Mouse (Mus musculus) hindbrain, embryonic 14.5 days (tissue): ENCODE measurements around the gene Rps15. TPM values are rescaled to one million over a fixed set of nuclear protein-coding genes. Genes with fewer than 3 reads are reported as not detected.
A peak's percentile ranks its signal among the peaks of the same experiment; 100 is the strongest.

ENCODE experiments used
- ATAC-seq: fragments of 200-750 bp; cut with Nextera tagmentation; 2 replicates; pipeline ENCODE4 v1.8.0; 2017; ENCODE audit warnings: moderate number of reproducible peaks, mild to moderate bottlenecking, moderate TSS enrichment, moderate library complexity; ENCODE audit not compliant: low FRiP score
- DNase-seq: peaks from one replicate; pipeline ENCODE4 v3.0.0-alpha.2; 2015; ENCODE audit warnings: low spot score
- H3K27ac ChIP-seq: fragments of 300-500 bp; sonication (generic); 2 replicates; pipeline ENCODE4 v1.5.1; 2014; ENCODE audit warnings: mild to moderate bottlenecking, moderate library complexity
- H3K27me3 ChIP-seq: fragments of 300-500 bp; sonication (generic); 2 replicates; pipeline ENCODE4 v1.6.1; 2014; ENCODE audit warnings: mild to moderate bottlenecking, low read length, mixed read lengths; ENCODE audit not compliant: control insufficient read depth, insufficient read depth
- H3K36me3 ChIP-seq: fragments of 300-500 bp; sonication (generic); replicated peaks from 2 replicates; pipeline ENCODE4 v1.6.1; 2014; ENCODE audit not compliant: control insufficient read depth, insufficient read depth
- H3K4me1 ChIP-seq: fragments of 300-500 bp; sonication (generic); replicated peaks from 2 replicates; pipeline ENCODE4 v1.6.1; 2014; ENCODE audit warnings: antibody characterized with exemption, low read length, mixed read lengths; ENCODE audit not compliant: control insufficient read depth, insufficient read depth
- H3K4me2 ChIP-seq: fragments of 300-500 bp; sonication (generic); replicated peaks from 2 replicates; pipeline ENCODE4 v1.6.1; 2014; ENCODE audit warnings: mild to moderate bottlenecking, moderate library complexity
- H3K4me3 ChIP-seq: fragments of 300-500 bp; sonication (generic); replicated peaks from 2 replicates; pipeline ENCODE4 v1.5.1; 2014; ENCODE audit warnings: mild to moderate bottlenecking, low read length
- H3K9ac ChIP-seq: fragments of 300-500 bp; sonication (generic); 2 replicates; pipeline ENCODE4 v1.6.1; 2014
- H3K9me3 ChIP-seq: fragments of 300-500 bp; sonication (generic); 2 replicates; pipeline ENCODE4 v1.6.1; 2016; ENCODE audit warnings: low read length; ENCODE audit not compliant: control insufficient read depth
- WGBS: fragments of 180-500 bp; shearing (Covaris S2); extraction: QIAGEN DNeasy Blood & Tissue Kit; methylation state at CpG from one replicate; pipeline ENCODE4 v1.1.7; 2014; 5-methylcytosine and 5-hydroxymethylcytosine counted together
- polyA plus RNA-seq: library from polyadenylated mRNA; unstranded; fragments of >200 nt; fragmentation: Nextera tagmentation; extraction: Ambion mirVana; gene quantifications from 2 replicates; pipeline ENCODE4 v1.2.1, GENCODE M21; 2014

The Rps15 gene
- polyA plus RNA-seq, 1 experiment from 2014 or later = 649 TPM

GRCm38 (mm10) chr10:80296824-80297223 is 4.6 kb downstream of the Rps15 start:
- H3K4me2 ChIP-seq = peak overlapping the region; percentile 95
- H3K4me1 ChIP-seq = peaks cover 56% of the 10 kb centered on the region
- H3K36me3 ChIP-seq = peaks cover 23% of the 10 kb centered on the region
- H3K9me3 ChIP-seq = no peaks in the 10 kb centered on the region
- DNase-seq (no peak), ATAC-seq (no peak)
- WGBS = 65% methylated on average over 5 of the region's 5 CpGs
- H3K27me3 ChIP-seq = no peaks in the 10 kb centered on the region
- peak overlapping the region; percentile 57 for H3K9ac ChIP-seq
- peak overlapping the region; percentile 93 for H3K27ac ChIP-seq
- H3K4me3 ChIP-seq = peak overlapping the region; percentile 42

GRCm38 (mm10) chr10:80297526-80298133 is 5.4 kb downstream of the Rps15 start:
- WGBS = 64% methylated on average over 8 of the region's 8 CpGs
- peak overlapping the region; percentile 96; the same call in 1 of the 2 replicates for H3K9ac ChIP-seq
- H3K9me3 ChIP-seq = no peaks in the 10 kb centered on the region
- H3K4me1 ChIP-seq = peaks cover 62% of the 10 kb centered on the region
- peak overlapping the region; percentile 95 for H3K4me2 ChIP-seq
- no peak overlapping the region for H3K4me3 ChIP-seq
- no peak for ATAC-seq
- no peak for DNase-seq
- H3K27ac ChIP-seq = peak overlapping the region; percentile 96
- H3K27me3 ChIP-seq = no peaks in the 10 kb centered on the region
- H3K36me3 ChIP-seq = peaks cover 32% of the 10 kb centered on the region

GRCm38 (mm10) chr10:80298571-80299281 is 6.5 kb downstream of the Rps15 start:
- Histone ChIP-seq H3K4me2 (peak overlapping the region; percentile 95), H3K4me3 (peak overlapping the region; percentile 52), H3K4me1 (peaks cover 63% of the 10 kb centered on the region), H3K9ac (peak overlapping the region; percentile 96), H3K27me3 (no peaks in the 10 kb centered on the region), H3K36me3 (peaks cover 37% of the 10 kb centered on the region), H3K9me3 (no peaks in the 10 kb centered on the region), H3K27ac (peak overlapping the region; percentile 96)
- peak; percentile 77 for ATAC-seq
- WGBS = 4% methylated on average over 26 of the region's 26 CpGs
- peak; percentile 91 for DNase-seq

GRCm38 (mm10) chr10:80299301-80299700 is 7.0 kb downstream of the Rps15 start:
- WGBS = 3% methylated on average over 15 of the region's 15 CpGs
- H3K9ac ChIP-seq = peak overlapping the region; percentile 96
- H3K36me3 ChIP-seq = peaks cover 37% of the 10 kb centered on the region
- DNase-seq = peak; percentile 60
- no peaks in the 10 kb centered on the region for H3K9me3 ChIP-seq
- peak overlapping the region; percentile 96 for H3K27ac ChIP-seq
- H3K4me3 ChIP-seq = peak overlapping the region; percentile 52
- H3K4me2 ChIP-seq = peak overlapping the region; percentile 95
- H3K27me3 ChIP-seq = no peaks in the 10 kb centered on the region
- H3K4me1 ChIP-seq = peaks cover 65% of the 10 kb centered on the region
- ATAC-seq = no peak

- no peak for ATAC-seq
- Histone ChIP-seq H3K9me3 (no peaks in the 10 kb centered on the region), H3K4me2 (peak overlapping the region; percentile 95), H3K27me3 (no peaks in the 10 kb centered on the region), H3K9ac (peak overlapping the region; percentile 96), H3K4me3 (peak overlapping the region; percentile 52), H3K27ac (peak overlapping the region; percentile 96), H3K4me1 (peaks cover 70% of the 10 kb centered on the region), H3K36me3 (peaks cover 37% of the 10 kb centered on the region)
- 32% methylated on average over 10 of the region's 10 CpGs for WGBS
- no peak for DNase-seq
Measured at GRCm38 (mm10) chr10:80299824-80300223, 7.6 kb downstream of the Rps15 start.

GRCm38 (mm10) chr10:80300672-80301181 is 8.5 kb downstream of the Rps15 start:
- H3K4me1 ChIP-seq = peaks cover 65% of the 10 kb centered on the region
- WGBS = 9% methylated on average over 11 of the region's 11 CpGs
- peak; percentile 83 for ATAC-seq

GRCm38 (mm10) chr10:80301256-80302081 is 9.2 kb downstream of the Rps15 start:
- Histone ChIP-seq H3K27ac (peak overlapping the region; percentile 96), H3K36me3 (peaks cover 50% of the 10 kb centered on the region), H3K9me3 (no peaks in the 10 kb centered on the region), H3K4me2 (peak overlapping the region; percentile 95), H3K4me3 (peak overlapping the region; percentile 52), H3K9ac (peak overlapping the region; percentile 96), H3K4me1 (peaks cover 63% of the 10 kb centered on the region), H3K27me3 (no peaks in the 10 kb centered on the region)
- DNase-seq (no peak), ATAC-seq (peak; percentile 5; the same call in 1 of the 2 replicates)
- WGBS = 47% methylated on average over 10 of the region's 10 CpGs

More at GRCm38 (mm10) chr10:80300672-80301181, 8.5 kb downstream of the Rps15 start:
- H3K36me3 ChIP-seq = peaks cover 43% of the 10 kb centered on the region
- DNase-seq = peak; percentile 79
- peak overlapping the region; percentile 96 for H3K9ac ChIP-seq
- no peaks in the 10 kb centered on the region for H3K9me3 ChIP-seq
- H3K27ac ChIP-seq = peak overlapping the region; percentile 96
- no peaks in the 10 kb centered on the region for H3K27me3 ChIP-seq
- peak overlapping the region; percentile 52 for H3K4me3 ChIP-seq
- peak overlapping the region; percentile 95 for H3K4me2 ChIP-seq

- peak overlapping the region; percentile 96 for H3K9ac ChIP-seq
- peak overlapping the region; percentile 52 for H3K4me3 ChIP-seq
- H3K4me2 ChIP-seq = peak overlapping the region; percentile 95
- no peak for DNase-seq
- WGBS = 52% methylated on average over 5 of the region's 5 CpGs
- ATAC-seq = no peak
- no peaks in the 10 kb centered on the region for H3K9me3 ChIP-seq
- H3K4me1 ChIP-seq = peaks cover 57% of the 10 kb centered on the region
- peaks cover 56% of the 10 kb centered on the region for H3K36me3 ChIP-seq
- H3K27ac ChIP-seq = peak overlapping the region; percentile 96
- no peaks in the 10 kb centered on the region for H3K27me3 ChIP-seq
Measured at GRCm38 (mm10) chr10:80302082-80302355, 9.8 kb downstream of the Rps15 start.

- Histone ChIP-seq H3K27ac (peak overlapping the region; percentile 96), H3K27me3 (no peaks in the 10 kb centered on the region), H3K4me3 (peak overlapping the region; percentile 52), H3K4me2 (peak overlapping the region; percentile 95), H3K9me3 (no peaks in the 10 kb centered on the region), H3K4me1 (peaks cover 53% of the 10 kb centered on the region), H3K36me3 (peaks cover 60% of the 10 kb centered on the region), H3K9ac (peak overlapping the region; percentile 96)
- 4% methylated on average over 9 of the region's 9 CpGs for WGBS
- peak; percentile 7; the same call in 1 of the 2 replicates for ATAC-seq
- peak; percentile 67 for DNase-seq
Measured at GRCm38 (mm10) chr10:80302471-80302881, 10.2 kb downstream of the Rps15 start.
